Mouse (Mus musculus): ENCODE results near the gene 4930518I15Rik.

DNA sequence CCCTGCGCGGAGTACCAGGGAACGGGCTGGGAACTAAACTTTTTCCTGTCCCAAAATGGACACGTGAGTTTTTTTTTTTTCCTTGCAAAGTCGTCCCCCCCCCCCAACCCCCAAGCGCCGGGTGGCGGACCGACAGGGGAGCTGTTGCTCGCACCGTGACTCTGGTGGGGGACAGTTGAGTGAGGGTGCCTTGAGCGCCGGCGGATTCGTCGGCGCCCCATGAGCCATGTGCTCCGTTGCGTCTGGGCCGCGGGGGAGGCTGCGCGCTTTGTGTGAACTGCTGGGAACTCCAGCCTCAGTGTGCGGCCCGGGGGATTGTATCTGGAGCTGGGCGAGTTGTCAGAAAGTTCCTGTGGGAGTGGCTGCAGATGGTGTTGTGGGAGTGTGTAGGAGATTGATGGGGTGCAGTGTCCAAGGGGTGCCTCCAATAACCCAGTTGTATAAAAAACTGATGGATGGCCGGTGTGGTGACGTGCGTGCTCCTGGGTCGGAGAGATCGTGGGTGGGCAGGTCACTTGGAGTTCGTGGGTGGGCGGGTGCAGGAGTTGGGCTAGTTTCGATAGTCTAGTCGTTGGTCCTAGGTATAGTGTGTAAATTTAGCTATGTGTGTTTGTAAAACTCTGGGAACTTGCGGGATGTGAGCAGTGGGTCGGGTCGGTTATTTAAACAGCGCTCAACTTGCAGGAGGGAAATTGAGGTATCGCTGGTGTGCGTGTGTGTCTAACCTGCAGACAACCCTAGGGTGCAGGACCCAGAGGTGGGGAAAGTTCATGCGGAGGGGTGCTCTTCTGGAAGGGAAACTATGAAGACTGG is 16.5 kb downstream of the 4930518I15Rik start:
- TF ChIP-seq EP300 (IDR thresholded peaks at IDR 0.05; ENCODE audit: low read depth in 1 of 2, low read length in 2 of 2) (no peak), TCF12 (IDR thresholded peaks at IDR 0.05; ENCODE audit: low read depth, low read length) (no peak; the same call in 1 of the 2 replicates), CTCF (IDR thresholded peaks at IDR 0.05 in 2 of 3, conservative IDR thresholded peaks at IDR 0.05 in 1 of 3; ENCODE audit: control insufficient read depth in 1 of 3, insufficient read depth in 1 of 3, low read depth in 2 of 3, low read length in 3 of 3, poor library complexity in 1 of 3, severe bottlenecking in 1 of 3) (no peak), RCOR1 (IDR thresholded peaks at IDR 0.05; ENCODE audit: low read depth, low read length) (no peak), USF2 (IDR thresholded peaks at IDR 0.05; ENCODE audit: borderline replicate concordance in 1 of 2, insufficient read depth in 1 of 2, low read depth in 1 of 2, low read length in 2 of 2) (no peak), JUND (IDR thresholded peaks at IDR 0.05; ENCODE audit: low read depth, low read length) (no peak), CHD1 (IDR thresholded peaks at IDR 0.05; ENCODE audit: low read depth, low read length) (peak; percentile 20; the same call in 1 of the 2 replicates), POLR2AphosphoS5 (IDR thresholded peaks at IDR 0.05; ENCODE audit: borderline replicate concordance, low read depth, low read length) (no peak), GATA1 (IDR thresholded peaks at IDR 0.05; ENCODE audit: low read depth, low read length) (no peak), KAT2A (conservative IDR thresholded peaks at IDR 0.05; ENCODE audit: low read depth, low read length) (no peak), GABPA (IDR thresholded peaks at IDR 0.05; ENCODE audit: low read depth, low read length) (no peak), CHD2 (IDR thresholded peaks at IDR 0.05; ENCODE audit: low read length) (no peak), POLR2A (IDR thresholded peaks at IDR 0.05; ENCODE audit: control insufficient read depth in 1 of 2, insufficient read depth in 1 of 2, low read depth in 1 of 2, low read length in 2 of 2, poor library complexity in 1 of 2) (peak in 1 of 2 experiments; percentile 14; a peak in 1 of 4 replicates)

Data from MEL (cell line).